Mouse (Mus musculus): ENCODE data around the gene Cpn1. TPM values are rescaled to one million over a fixed set of nuclear protein-coding genes. Genes with fewer than 3 reads are reported as not detected.

Cpn1 gene
- total and polyA plus RNA-seq, 3 experiments = 0.13 to 1.0 (median 0.34) TPM

GRCm38 (mm10) chr19:44007186-44007585, 20.8 kb upstream of the Cpn1 start:
- H3K4me3 ChIP-seq (replicated peaks in 1 of 3; ENCODE audit: low read depth in 2 of 3, low read length in 2 of 3, poor library complexity in 1 of 3) = no peak overlapping the region
- no peaks in the 10 kb centered on the region for H3K9me3 ChIP-seq (replicated peaks; ENCODE audit: low read length)
- H3K4me1 ChIP-seq (ENCODE audit: control insufficient read depth in 1 of 2, insufficient read depth in 2 of 2) = peaks cover 5 to 22% of the 10 kb centered on the region in 2 experiments; a peak in 3 of 4 replicates
- no peak for DNase-seq (ENCODE audit: extremely low read depth)
- dilution Hi-C loops (cut with MboI; ENCODE audit: extremely low pct_ligation_motif_present, extremely low pct_unique_long_range_greater_than_20kb, low sequenced_read_pairs) (no loop called here), in situ Hi-C loops (cut with MboI; ENCODE audit: low pct_ligation_motif_present, low pct_unique_long_range_greater_than_20kb, low sequenced_read_pairs) (no loop called here)
- H3K36me3 ChIP-seq (replicated peaks in 1 of 2; ENCODE audit: control insufficient read depth in 1 of 2, insufficient read depth in 1 of 2, low read length in 1 of 2) = no peaks in the 10 kb centered on the region
- no peaks in the 10 kb centered on the region for H3K79me2 ChIP-seq (replicated peaks; ENCODE audit: control insufficient read depth, extremely low read depth, insufficient read depth, poor library complexity, severe bottlenecking)
- TF ChIP-seq UBTF (IDR thresholded peaks at IDR 0.05; ENCODE audit: low read depth, low read length) (no peak), HCFC1 (IDR thresholded peaks at IDR 0.05; ENCODE audit: low read depth, low read length) (no peak), MAFK (IDR thresholded peaks at IDR 0.05; ENCODE audit: insufficient replicate concordance, low read length) (no peak), GABPA (IDR thresholded peaks at IDR 0.05; ENCODE audit: insufficient replicate concordance, low read depth, low read length) (no peak), E2F4 (IDR thresholded peaks at IDR 0.05; ENCODE audit: insufficient replicate concordance, low read depth, low read length) (no peak), ELF1 (IDR thresholded peaks at IDR 0.05; ENCODE audit: low read depth, low read length) (no peak), MAX (IDR thresholded peaks at IDR 0.05; ENCODE audit: low read length) (no peak), POLR2AphosphoS2 (IDR thresholded peaks at IDR 0.05; ENCODE audit: low read depth, low read length) (no peak), NRF1 (IDR thresholded peaks at IDR 0.05; ENCODE audit: low read depth, low read length) (no peak), ZC3H11A (IDR thresholded peaks at IDR 0.05; ENCODE audit: low read depth, low read length) (no peak)
- H3K9ac ChIP-seq (ENCODE audit: insufficient read depth, low read depth) = no peak overlapping the region
- no peak overlapping the region for H3K4me2 ChIP-seq (ENCODE audit: insufficient read depth, low read depth, poor library complexity, severe bottlenecking)
- H3K27ac ChIP-seq (ENCODE audit: insufficient read depth, low read depth) = no peak overlapping the region
- no peaks in the 10 kb centered on the region for H3K27me3 ChIP-seq (replicated peaks)

- Histone ChIP-seq H3K27me3 (replicated peaks) (no peaks in the 10 kb centered on the region), H3K9me3 (replicated peaks; ENCODE audit: low read length) (no peaks in the 10 kb centered on the region), H3K36me3 (replicated peaks in 1 of 2; ENCODE audit: control insufficient read depth in 1 of 2, insufficient read depth in 1 of 2, low read length in 1 of 2) (no peaks in the 10 kb centered on the region), H3K4me1 (ENCODE audit: control insufficient read depth in 1 of 2, insufficient read depth in 2 of 2) (peaks cover 5 to 32% of the 10 kb centered on the region in 2 experiments; a peak in 3 of 4 replicates), H3K27ac (ENCODE audit: insufficient read depth, low read depth) (no peak overlapping the region), H3K9ac (ENCODE audit: insufficient read depth, low read depth) (no peak overlapping the region), H3K4me3 (replicated peaks in 1 of 3; ENCODE audit: low read depth in 2 of 3, low read length in 2 of 3, poor library complexity in 1 of 3) (no peak overlapping the region), H3K4me2 (ENCODE audit: insufficient read depth, low read depth, poor library complexity, severe bottlenecking) (no peak overlapping the region), H3K79me2 (replicated peaks; ENCODE audit: control insufficient read depth, extremely low read depth, insufficient read depth, poor library complexity, severe bottlenecking) (no peaks in the 10 kb centered on the region)
- dilution Hi-C loops (cut with MboI; ENCODE audit: extremely low pct_ligation_motif_present, extremely low pct_unique_long_range_greater_than_20kb, low sequenced_read_pairs) (no loop called here), in situ Hi-C loops (cut with MboI; ENCODE audit: low pct_ligation_motif_present, low pct_unique_long_range_greater_than_20kb, low sequenced_read_pairs) (no loop called here)
- TF ChIP-seq MAX (IDR thresholded peaks at IDR 0.05; ENCODE audit: low read length) (peak; percentile 20; the same call in 1 of the 2 replicates), ETS1 (conservative IDR thresholded peaks at IDR 0.05; ENCODE audit: low read depth, low read length) (0 out of 2 replicates have a peak, but pooled peaks have one; percentile 12), IRF4 (IDR thresholded peaks at IDR 0.05; ENCODE audit: low read depth, low read length) (no peak)
- DNase-seq (ENCODE audit: extremely low read depth) = peak; percentile 60
Observed at GRCm38 (mm10) chr19:44005025-44005424, 18.7 kb upstream of the Cpn1 start.

GRCm38 (mm10) chr19:44004261-44004660, 17.9 kb upstream of the Cpn1 start:
- H3K4me3 ChIP-seq (replicated peaks in 1 of 3; ENCODE audit: low read depth in 2 of 3, low read length in 2 of 3, poor library complexity in 1 of 3) = no peak overlapping the region
- no peaks in the 10 kb centered on the region for H3K79me2 ChIP-seq (replicated peaks; ENCODE audit: control insufficient read depth, extremely low read depth, insufficient read depth, poor library complexity, severe bottlenecking)
- H3K9ac ChIP-seq (ENCODE audit: insufficient read depth, low read depth) = no peak overlapping the region
- H3K4me2 ChIP-seq (ENCODE audit: insufficient read depth, low read depth, poor library complexity, severe bottlenecking) = no peak overlapping the region
- H3K36me3 ChIP-seq (replicated peaks in 1 of 2; ENCODE audit: control insufficient read depth in 1 of 2, insufficient read depth in 1 of 2, low read length in 1 of 2) = no peaks in the 10 kb centered on the region
- H3K27ac ChIP-seq (ENCODE audit: insufficient read depth, low read depth) = no peak overlapping the region
- DNase-seq (ENCODE audit: extremely low read depth) = no peak
- no peaks in the 10 kb centered on the region for H3K27me3 ChIP-seq (replicated peaks)
- dilution Hi-C loops (cut with MboI; ENCODE audit: extremely low pct_ligation_motif_present, extremely low pct_unique_long_range_greater_than_20kb, low sequenced_read_pairs) (no loop called here), in situ Hi-C loops (cut with MboI; ENCODE audit: low pct_ligation_motif_present, low pct_unique_long_range_greater_than_20kb, low sequenced_read_pairs) (no loop called here)
- no peaks in the 10 kb centered on the region for H3K9me3 ChIP-seq (replicated peaks; ENCODE audit: low read length)
- H3K4me1 ChIP-seq (ENCODE audit: control insufficient read depth in 1 of 2, insufficient read depth in 2 of 2) = peaks cover 5 to 32% of the 10 kb centered on the region in 2 experiments; a peak in 3 of 4 replicates
- TF ChIP-seq SMC3 (IDR thresholded peaks at IDR 0.05; ENCODE audit: low read depth, low read length) (no peak), BHLHE40 (IDR thresholded peaks at IDR 0.05; ENCODE audit: low read depth, low read length) (no peak), KAT2A (IDR thresholded peaks at IDR 0.05; ENCODE audit: insufficient replicate concordance, low read length) (no peak), CTCF (conservative IDR thresholded peaks at IDR 0.05 in 1 of 2, IDR thresholded peaks at IDR 0.05 in 1 of 2; ENCODE audit: low read depth in 2 of 2, low read length in 2 of 2) (no peak), MXI1 (IDR thresholded peaks at IDR 0.05; ENCODE audit: low read depth, low read length) (no peak), E2F4 (IDR thresholded peaks at IDR 0.05; ENCODE audit: insufficient replicate concordance, low read depth, low read length) (no peak), GABPA (IDR thresholded peaks at IDR 0.05; ENCODE audit: insufficient replicate concordance, low read depth, low read length) (no peak), UBTF (IDR thresholded peaks at IDR 0.05; ENCODE audit: low read depth, low read length) (no peak), ZKSCAN1 (IDR thresholded peaks at IDR 0.05; ENCODE audit: borderline replicate concordance, low read depth, low read length) (no peak), RAD21 (IDR thresholded peaks at IDR 0.05; ENCODE audit: low read depth, low read length) (no peak), MAZ (IDR thresholded peaks at IDR 0.05; ENCODE audit: low read depth, low read length) (no peak), USF2 (conservative IDR thresholded peaks at IDR 0.05; ENCODE audit: low read depth, low read length) (no peak), JUN (IDR thresholded peaks at IDR 0.05; ENCODE audit: insufficient read depth, low read depth, low read length) (no peak), TCF12 (IDR thresholded peaks at IDR 0.05; ENCODE audit: low read depth, low read length) (no peak), ELF1 (IDR thresholded peaks at IDR 0.05; ENCODE audit: low read depth, low read length) (no peak), USF1 (IDR thresholded peaks at IDR 0.05; ENCODE audit: low read depth, low read length) (no peak), SIN3A (IDR thresholded peaks at IDR 0.05; ENCODE audit: low read length) (no peak)

Measured in CH12.LX (cell line).